Mouse (Mus musculus) cerebellum, adult 18-20 months (tissue): ENCODE measurements around the gene Ddx52.
A peak's percentile ranks its signal among the peaks of the same experiment; 100 is the strongest.

Experiments used
- DNase-seq, 2 experiments: peaks; one replicate each; pipeline ENCODE4 v3.0.0; 2021

Gene Ddx52

GRCm38 (mm10) chr11:83941950-83942840 is at the start of gene Ddx52:
TSS of gene Ddx52 (plus strand) at chr11:83942062.
- DNase-seq: peak; percentile 89

DNA sequence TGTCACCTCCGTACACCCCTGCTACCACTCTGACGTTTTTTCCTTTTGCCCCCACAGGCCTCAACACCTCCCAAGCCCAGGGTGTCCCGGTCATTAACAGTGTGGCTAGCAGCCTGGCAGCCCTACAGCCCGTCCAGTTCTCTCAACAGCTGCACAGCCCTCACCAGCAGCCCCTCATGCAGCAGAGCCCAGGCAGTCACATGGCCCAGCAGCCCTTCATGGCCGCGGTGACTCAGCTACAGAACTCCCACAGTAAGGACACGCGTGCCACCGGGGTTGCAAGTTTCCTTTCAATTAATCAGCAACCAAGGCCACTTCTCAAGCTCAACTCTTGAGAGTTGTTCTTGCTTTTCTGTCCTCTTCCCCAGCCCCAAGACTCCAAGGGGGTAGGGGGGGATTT is 48.5 kb upstream of the Ddx52 start:
- DNase-seq: no peak

- DNase-seq: no peak
Observed at GRCm38 (mm10) chr11:83896430-83897410, 45.1 kb upstream of the Ddx52 start.

DNA sequence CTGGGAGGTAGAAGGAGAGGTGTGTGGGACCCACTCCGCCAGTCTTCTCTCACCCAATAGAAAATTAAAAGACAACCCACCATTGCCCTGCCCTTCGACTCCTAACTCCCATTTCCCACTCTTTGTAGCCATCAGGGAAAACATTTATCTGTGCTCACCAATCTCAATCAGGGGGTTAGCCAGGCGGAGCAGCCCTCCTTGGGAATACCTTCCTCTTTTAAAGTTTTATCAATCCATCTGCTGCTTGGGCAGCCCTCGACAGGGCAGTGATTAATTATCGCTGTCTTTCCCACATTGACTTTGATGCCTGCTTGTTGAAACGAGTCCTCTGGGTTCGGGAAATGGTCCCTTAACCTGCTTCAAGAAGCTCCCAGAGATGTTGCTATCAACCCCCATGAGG is 44.3 kb upstream of the Ddx52 start:
- no peak for DNase-seq

DNA sequence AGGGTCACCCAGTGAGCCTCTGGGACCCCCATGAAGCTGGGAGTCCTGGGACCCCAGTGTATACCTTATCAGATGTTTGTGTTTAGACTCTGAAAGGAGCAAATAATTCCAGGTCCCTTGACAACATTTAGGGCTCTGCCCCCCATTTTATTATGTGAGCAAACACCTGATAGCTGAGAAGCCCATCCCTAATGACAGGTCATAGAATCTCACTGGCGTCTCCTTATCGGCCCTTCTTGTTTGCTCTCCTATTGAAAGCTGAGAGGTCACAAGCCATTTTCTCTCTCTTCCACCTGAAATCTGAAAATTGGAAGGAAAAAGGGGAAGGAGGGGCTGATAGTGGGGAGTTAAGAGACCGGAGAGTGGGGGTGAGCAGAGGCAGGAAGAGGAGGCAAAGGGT is 39.0 kb upstream of the Ddx52 start:
- DNase-seq: no peak

DNA sequence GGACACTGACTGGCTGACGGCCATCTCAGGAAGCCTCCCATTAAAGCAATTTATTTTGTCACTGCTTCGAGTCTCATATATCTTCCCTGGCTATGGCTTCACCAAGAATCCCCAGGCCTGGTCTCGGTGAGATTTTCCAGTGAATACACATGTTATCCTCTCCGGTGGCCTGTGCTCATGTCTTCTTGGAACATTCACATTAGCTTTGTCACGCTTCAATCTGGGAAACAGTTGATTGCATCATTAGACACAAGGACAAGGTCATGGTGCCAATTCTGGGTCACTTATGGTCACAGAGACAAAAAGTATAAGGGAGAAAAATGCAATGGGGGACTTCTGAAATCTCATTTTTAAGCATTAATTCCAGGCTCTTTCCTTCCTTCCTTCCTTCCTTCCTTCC is 36.1 kb upstream of the Ddx52 start:
- no peak for DNase-seq

DNA sequence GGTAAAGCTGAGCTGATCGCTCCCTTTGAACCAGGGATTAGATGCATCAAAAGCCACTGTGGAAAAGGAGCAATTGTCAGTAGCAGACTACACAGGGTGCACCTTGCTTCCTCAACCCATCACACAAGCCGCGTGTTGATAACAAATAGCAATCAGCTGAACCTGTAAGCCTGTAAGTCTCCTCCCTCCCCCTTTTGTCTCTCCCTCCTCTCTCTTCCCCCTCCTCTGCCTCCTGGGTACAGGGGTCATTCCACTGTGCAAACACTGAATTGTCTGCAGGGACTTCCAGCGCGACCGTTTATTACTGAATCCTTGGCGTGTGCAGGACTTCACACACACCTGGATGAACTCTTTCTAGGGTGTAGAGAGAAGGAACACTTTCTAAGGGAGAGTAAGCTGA is 33.5 kb upstream of the Ddx52 start:
- DNase-seq: no peak

DNA sequence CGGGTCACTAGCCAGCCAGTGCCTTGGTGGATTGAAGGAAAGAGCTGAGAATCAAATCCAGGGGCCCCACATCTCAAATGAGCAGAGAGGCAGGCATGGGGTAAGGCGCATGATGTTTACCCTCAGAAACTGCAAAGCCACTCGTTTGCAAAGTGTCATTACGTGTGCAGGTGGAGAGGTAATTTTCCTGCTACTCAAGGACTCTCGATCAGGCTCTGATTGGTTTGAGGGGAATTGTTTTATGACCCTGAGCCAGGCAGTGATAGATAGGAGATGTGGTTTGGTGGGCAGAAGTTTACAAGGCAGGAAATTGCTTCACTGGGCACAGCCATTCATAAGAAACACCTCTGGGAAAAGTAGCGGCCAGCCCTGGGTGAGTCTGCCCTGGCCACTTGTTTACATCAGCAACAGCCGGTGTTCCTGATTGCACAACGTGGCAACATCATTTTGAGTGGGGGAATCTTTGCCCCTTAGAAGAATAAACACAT is 28.0 kb upstream of the Ddx52 start:
- no peak for DNase-seq

GRCm38 (mm10) chr11:83914501-83914900 is 27.4 kb upstream of the Ddx52 start:
- no peak for DNase-seq

DNA sequence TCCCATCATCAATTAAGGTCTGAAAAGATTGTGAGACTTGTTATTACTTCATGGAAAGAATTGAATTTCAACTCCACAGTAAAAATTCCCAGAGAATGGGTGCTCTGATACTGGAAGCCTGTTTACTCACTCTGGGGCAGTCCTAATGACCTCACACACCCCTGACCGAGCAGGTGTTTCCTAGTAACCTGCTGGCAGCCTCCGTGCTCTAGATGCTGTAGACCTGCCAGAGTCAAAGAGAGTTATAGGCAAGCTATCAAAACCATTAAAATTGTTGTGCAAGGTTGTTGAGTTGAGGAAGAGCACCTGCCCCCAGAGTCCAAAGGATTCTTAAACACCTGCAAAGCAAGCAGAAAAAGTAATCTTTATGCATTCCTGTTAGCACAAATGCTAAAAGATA is 19.3 kb upstream of the Ddx52 start:
- no peak for DNase-seq

DNA sequence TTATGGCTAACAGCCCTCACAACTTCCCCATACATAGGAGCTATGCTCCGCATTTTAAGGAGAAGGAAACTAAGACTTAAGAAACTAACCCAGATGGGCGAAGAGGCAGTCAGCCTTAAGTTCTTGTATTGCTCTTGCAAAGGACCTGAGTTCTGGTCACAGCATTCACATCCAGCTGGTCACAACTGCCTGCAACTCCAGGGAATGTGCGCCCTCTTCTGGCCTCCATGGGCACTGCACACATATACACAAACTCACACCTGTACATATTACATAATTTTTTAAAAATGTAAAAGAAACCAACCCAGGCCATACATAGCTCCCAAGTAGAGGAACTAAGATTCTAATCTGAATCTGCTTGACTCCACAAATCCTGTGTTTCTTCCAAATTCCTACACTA is 14.8 kb upstream of the Ddx52 start:
- DNase-seq: no peak

- no peak for DNase-seq
Observed at GRCm38 (mm10) chr11:83932506-83933106, 9.3 kb upstream of the Ddx52 start.

- DNase-seq: no peak
Observed at GRCm38 (mm10) chr11:83933376-83933775, 8.5 kb upstream of the Ddx52 start.

- peak; percentile 66 to 73 for DNase-seq
Observed at GRCm38 (mm10) chr11:83935986-83936665, 5.7 kb upstream of the Ddx52 start.

DNA sequence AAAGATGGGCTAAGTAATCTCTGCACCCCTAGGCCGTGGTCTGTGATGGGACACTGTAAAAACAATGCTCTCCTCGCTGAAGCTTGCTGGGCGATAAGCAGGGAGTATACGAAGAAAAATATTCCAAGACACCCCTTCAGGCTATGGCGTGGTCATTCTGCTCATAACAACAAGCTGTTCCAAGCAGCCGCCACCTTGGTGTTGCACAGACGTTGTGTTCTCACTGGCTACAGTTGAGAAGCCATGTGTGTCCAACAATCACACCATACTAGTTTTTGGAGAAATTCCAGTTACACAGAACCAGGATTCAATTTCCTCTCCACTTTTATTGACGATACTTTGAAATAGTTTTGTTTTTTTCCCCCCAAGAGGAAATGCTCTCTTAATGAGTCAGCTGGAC is 3.3 kb upstream of the Ddx52 start:
- no peak for DNase-seq

GRCm38 (mm10) chr11:83956822-83957221 is 15.0 kb downstream of the Ddx52 start:
- no peak for DNase-seq

DNA sequence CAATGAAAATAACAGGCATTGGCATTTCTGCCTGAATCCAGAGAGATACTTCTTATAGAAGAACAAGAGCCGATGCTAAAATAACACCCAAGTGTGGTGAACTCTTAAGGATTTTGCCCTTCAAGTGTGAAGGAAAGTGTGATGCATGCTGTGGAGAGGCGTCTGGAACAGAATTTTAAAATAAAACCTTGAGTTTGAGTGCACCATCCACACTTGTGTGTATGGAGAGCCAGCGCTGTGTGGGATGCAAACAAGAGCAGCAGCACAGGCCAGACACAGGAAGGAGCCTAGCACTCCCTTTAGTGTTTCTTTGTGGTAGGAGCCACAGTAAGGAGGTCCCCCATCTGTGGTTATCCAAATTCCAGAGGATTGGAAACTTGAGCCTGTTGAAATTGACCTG is 20.1 kb downstream of the Ddx52 start:
- no peak for DNase-seq

DNA sequence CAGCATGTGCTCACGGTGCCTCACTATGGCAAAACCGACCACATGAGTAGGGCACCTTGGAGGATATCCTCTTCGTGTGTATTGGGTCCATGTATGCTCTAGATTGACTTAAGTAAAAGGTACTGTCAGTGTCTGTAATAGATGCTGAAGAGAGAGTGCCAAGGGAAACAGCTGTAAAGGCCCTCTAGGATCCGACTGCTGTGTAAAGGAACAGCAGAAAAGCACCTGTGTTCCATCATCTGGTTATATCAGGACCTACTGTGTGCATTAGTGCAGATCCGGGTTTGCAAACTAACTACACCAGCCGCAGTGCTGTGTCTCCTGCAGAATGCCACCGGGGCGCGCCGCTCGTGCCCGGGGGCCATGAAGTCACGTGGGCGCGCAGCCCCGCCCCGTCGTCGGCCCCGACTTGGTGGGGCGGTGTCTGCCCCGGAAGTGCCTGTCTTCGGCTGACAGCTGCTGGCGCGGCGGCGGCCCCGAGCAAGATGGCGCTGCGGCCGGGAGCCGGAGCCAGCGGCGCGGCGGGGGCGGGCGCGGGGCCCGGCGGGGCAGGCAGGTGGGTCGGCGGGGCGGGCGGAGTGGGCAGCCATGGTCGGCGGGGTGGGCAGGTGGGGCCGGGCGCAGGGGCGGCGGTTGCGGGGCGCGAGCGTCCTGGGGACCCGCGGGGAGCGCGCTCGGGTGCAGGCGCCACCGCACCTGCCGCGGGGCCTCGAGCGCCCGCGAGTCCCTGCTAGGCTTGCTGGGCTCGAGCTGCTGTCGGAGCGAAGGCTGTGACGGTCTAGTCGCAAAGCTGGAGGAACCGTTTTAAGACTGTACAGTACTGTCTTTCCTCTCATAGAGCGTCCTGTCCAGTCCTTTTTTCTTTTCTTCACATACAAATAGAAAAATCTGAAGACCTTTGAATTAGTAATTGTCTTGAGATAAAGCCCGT is 22.4 kb downstream of the Ddx52 start, which contains the start of gene Synrg:
Gene Synrg, plus strand, starts transcription at position 438 of the 931 bp plus-strand sequence.
- peak; percentile 91 to 96 for DNase-seq

- no peak for DNase-seq
Observed at GRCm38 (mm10) chr11:83967436-83968204, 25.8 kb downstream of the Ddx52 start.

GRCm38 (mm10) chr11:83968205-83968575 is 26.3 kb downstream of the Ddx52 start:
- no peak for DNase-seq
